Mouse (Mus musculus): ENCODE results near the gene Ctsh. TPM values are rescaled to one million over a fixed set of nuclear protein-coding genes. Genes with fewer than 3 reads are reported as not detected.
A peak's percentile ranks its signal among the peaks of the same experiment; 100 is the strongest.

The Ctsh gene
- polyA plus RNA-seq, 1 experiment from 2014 or later: 305 TPM

DNA sequence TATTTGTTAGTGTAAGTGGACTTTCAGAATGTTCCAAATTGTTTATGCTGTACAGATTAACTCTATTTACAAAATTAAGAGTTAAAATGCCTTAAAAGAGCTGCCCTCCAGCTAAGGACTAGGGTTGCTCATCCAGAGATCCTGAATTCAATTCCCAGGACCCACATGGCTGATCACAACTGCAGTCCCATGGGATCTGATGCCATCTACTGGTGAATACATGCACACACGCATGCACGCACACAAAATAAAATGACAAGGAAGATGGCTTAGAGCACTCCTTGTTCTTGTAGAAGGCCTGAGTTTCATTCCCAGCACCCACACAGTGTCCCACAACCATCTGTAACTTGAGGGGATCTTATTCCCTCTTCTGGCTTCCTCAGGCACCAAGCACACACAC, 46.8 kb downstream of the Ctsh start:
- no peaks in the 10 kb centered on the region for H3K27me3 ChIP-seq (ENCODE audit: insufficient read depth, low read length)
- no peaks in the 10 kb centered on the region for H3K9me3 ChIP-seq (replicated peaks; ENCODE audit: low read length)
- H3K36me3 ChIP-seq (ENCODE audit: insufficient read depth, low read length): peaks cover 39% of the 10 kb centered on the region
- 66% methylated on average over 2 of the region's 2 CpGs for WGBS
- no peak overlapping the region for H3K9ac ChIP-seq (ENCODE audit: low read depth, low read length)
- TF ChIP-seq CTCF (IDR thresholded peaks at IDR 0.05; ENCODE audit: low read depth): peak; percentile 64
- H3K4me1 ChIP-seq (replicated peaks; ENCODE audit: insufficient read depth, low read length): no peaks in the 10 kb centered on the region
- DNase-seq (ENCODE audit: low spot score) (peak; percentile 53), ATAC-seq (replicated peaks; ENCODE audit: low FRiP score, low read depth) (peak; percentile 57; the same call in 1 of the 2 replicates)
- no peak overlapping the region for H3K4me3 ChIP-seq (replicated peaks; ENCODE audit: low read depth, low read length)
- no peak overlapping the region for H3K4me2 ChIP-seq (ENCODE audit: low read length)
- no peak overlapping the region for H3K27ac ChIP-seq

DNA sequence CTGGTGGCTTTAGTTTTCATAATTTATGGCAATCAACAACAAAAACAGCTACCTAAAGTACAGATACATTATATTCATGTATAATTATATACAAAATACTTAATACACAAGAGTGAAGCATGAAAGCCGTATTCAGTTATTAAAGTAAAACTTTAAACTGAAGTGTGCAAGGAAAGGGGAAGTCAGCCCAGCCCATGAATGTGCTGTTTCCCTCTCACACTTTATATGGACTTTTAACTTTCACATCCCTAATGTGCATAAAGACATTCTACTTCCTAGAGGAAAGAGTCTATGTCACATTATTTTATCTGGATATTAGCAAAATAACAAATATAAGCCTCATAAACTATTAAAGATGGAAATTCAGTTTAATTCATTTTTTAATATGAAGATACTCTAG, 51.5 kb downstream of the Ctsh start:
- Histone ChIP-seq H3K4me2 (ENCODE audit: low read length) (no peak overlapping the region), H3K9me3 (replicated peaks; ENCODE audit: low read length) (no peaks in the 10 kb centered on the region), H3K4me3 (replicated peaks; ENCODE audit: low read depth, low read length) (no peak overlapping the region), H3K27me3 (ENCODE audit: insufficient read depth, low read length) (no peaks in the 10 kb centered on the region), H3K9ac (ENCODE audit: low read depth, low read length) (no peak overlapping the region), H3K27ac (no peak overlapping the region), H3K36me3 (ENCODE audit: insufficient read depth, low read length) (peaks cover 24% of the 10 kb centered on the region; the same call in 1 of the 2 replicates), H3K4me1 (replicated peaks; ENCODE audit: insufficient read depth, low read length) (0 out of 2 replicates have a peak, but pooled peaks cover 5% of the 10 kb centered on the region)
- no peak for DNase-seq (ENCODE audit: low spot score)
- no peak for ATAC-seq (replicated peaks; ENCODE audit: low FRiP score, low read depth)
- 90% methylated on average over 1 of the region's 1 CpGs for WGBS
- no peak for TF ChIP-seq CTCF (IDR thresholded peaks at IDR 0.05; ENCODE audit: low read depth)

DNA sequence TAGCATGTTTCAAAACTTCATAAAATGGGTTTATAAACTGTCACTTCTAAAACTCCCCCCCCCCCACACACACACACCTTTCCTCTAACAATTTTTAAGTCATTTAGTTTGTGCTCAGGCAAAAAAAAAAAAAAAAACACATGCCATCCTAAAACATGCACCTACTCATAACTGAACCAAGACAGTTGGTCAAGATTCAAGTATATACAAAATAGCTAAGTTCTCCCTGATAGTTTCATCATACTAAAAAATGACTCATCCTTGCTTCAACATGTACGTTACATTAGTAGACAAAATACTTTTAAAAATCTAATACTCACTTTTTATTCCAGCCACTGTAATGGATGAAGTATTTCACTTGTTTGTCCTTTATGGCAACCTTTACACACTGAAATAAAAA, 53.0 kb downstream of the Ctsh start:
- Histone ChIP-seq H3K9me3 (replicated peaks; ENCODE audit: low read length) (no peaks in the 10 kb centered on the region), H3K9ac (ENCODE audit: low read depth, low read length) (no peak overlapping the region), H3K27me3 (ENCODE audit: insufficient read depth, low read length) (no peaks in the 10 kb centered on the region), H3K27ac (no peak overlapping the region), H3K36me3 (ENCODE audit: insufficient read depth, low read length) (0 out of 2 replicates have a peak, but pooled peaks cover 14% of the 10 kb centered on the region), H3K4me2 (ENCODE audit: low read length) (no peak overlapping the region), H3K4me3 (replicated peaks; ENCODE audit: low read depth, low read length) (no peak overlapping the region), H3K4me1 (replicated peaks; ENCODE audit: insufficient read depth, low read length) (peaks cover 5% of the 10 kb centered on the region; the same call in 1 of the 2 replicates)
- WGBS: 91% methylated on average over 1 of the region's 1 CpGs
- ATAC-seq (replicated peaks; ENCODE audit: low FRiP score, low read depth) (no peak), DNase-seq (ENCODE audit: low spot score) (no peak)
- TF ChIP-seq CTCF (IDR thresholded peaks at IDR 0.05; ENCODE audit: low read depth): no peak

DNA sequence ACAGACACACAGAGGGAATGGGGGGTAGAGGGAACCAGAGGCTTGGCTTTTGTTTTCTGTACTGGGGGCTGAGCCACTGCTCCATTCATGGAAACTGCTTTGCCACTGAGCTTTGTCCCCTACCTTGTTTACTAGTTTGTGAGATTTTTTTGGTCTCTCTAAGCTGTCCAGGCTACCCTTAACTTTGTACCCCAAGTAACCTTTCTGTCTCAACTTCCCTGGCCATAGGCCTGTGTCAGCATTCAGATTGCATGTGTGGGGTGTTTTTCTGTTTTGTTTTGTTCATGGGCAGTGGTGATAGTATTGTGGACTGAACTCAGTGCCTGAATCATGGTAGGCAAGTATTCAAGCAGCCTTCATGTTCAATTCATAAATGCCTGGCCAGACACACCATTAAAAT, 54.3 kb downstream of the Ctsh start:
- H3K4me2 ChIP-seq (ENCODE audit: low read length): no peak overlapping the region
- 0 out of 2 replicates have a peak, but pooled peaks cover 14% of the 10 kb centered on the region for H3K36me3 ChIP-seq (ENCODE audit: insufficient read depth, low read length)
- no peak overlapping the region for H3K27ac ChIP-seq
- ATAC-seq (replicated peaks; ENCODE audit: low FRiP score, low read depth) (no peak), DNase-seq (ENCODE audit: low spot score) (no peak)
- no peaks in the 10 kb centered on the region for H3K9me3 ChIP-seq (replicated peaks; ENCODE audit: low read length)
- no peak overlapping the region for H3K9ac ChIP-seq (ENCODE audit: low read depth, low read length)
- no peak for TF ChIP-seq CTCF (IDR thresholded peaks at IDR 0.05; ENCODE audit: low read depth)
- no peaks in the 10 kb centered on the region for H3K27me3 ChIP-seq (ENCODE audit: insufficient read depth, low read length)
- peaks cover 12% of the 10 kb centered on the region; the same call in 1 of the 2 replicates for H3K4me1 ChIP-seq (replicated peaks; ENCODE audit: insufficient read depth, low read length)
- no peak overlapping the region for H3K4me3 ChIP-seq (replicated peaks; ENCODE audit: low read depth, low read length)

DNA sequence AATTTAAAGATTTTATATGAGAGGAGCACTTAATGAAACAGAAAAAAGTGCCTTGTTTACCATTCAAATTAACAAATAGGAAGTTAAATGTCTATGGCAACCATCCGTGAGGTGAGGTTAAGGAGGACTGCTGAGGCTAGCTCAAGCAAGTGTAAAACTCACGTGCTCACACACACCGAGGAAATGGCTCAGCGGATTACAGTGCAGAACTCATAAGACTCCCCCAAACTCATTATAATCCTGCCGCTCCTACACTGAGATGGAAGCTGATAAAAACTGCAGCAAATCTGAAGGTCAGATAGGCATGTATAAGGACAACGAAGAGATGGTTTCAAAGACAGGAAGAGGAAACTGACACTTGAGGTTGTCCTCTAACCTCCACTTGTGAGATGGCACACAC, 55.4 kb downstream of the Ctsh start:
- no peak overlapping the region for H3K9ac ChIP-seq (ENCODE audit: low read depth, low read length)
- no peaks in the 10 kb centered on the region for H3K9me3 ChIP-seq (replicated peaks; ENCODE audit: low read length)
- H3K27me3 ChIP-seq (ENCODE audit: insufficient read depth, low read length): no peaks in the 10 kb centered on the region
- WGBS: 41% methylated on average over 6 of the region's 6 CpGs
- DNase-seq (ENCODE audit: low spot score) (no peak), ATAC-seq (replicated peaks; ENCODE audit: low FRiP score, low read depth) (no peak)
- H3K27ac ChIP-seq: no peak overlapping the region
- 0 out of 2 replicates have a peak, but pooled peaks cover 14% of the 10 kb centered on the region for H3K36me3 ChIP-seq (ENCODE audit: insufficient read depth, low read length)
- H3K4me1 ChIP-seq (replicated peaks; ENCODE audit: insufficient read depth, low read length): peaks cover 12% of the 10 kb centered on the region; the same call in 1 of the 2 replicates
- no peak for TF ChIP-seq CTCF (IDR thresholded peaks at IDR 0.05; ENCODE audit: low read depth)
- H3K4me2 ChIP-seq (ENCODE audit: low read length): no peak overlapping the region
- H3K4me3 ChIP-seq (replicated peaks; ENCODE audit: low read depth, low read length): no peak overlapping the region

DNA sequence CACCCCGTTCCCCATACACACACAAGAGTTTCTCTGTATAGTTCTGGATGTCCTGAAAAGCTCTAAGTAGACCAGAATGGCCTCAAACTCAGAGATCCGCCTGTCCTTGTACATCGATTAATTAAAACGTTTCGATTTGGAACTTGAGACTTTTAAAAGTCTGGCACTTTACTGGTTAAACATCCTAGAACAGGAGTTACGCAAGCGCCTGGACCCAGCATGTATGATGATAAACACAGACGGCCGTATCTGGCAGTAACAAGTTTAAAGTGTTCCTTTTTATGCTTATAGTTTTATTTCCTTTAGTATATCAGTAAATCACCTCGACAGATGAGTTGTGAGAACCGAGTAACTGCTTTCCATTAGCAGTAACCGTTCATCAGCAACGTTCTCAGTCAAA, 59.2 kb downstream of the Ctsh start:
- Histone ChIP-seq H3K4me2 (ENCODE audit: low read length) (peak overlapping the region; percentile 83), H3K4me1 (replicated peaks; ENCODE audit: insufficient read depth, low read length) (peaks cover 12% of the 10 kb centered on the region; the same call in 1 of the 2 replicates), H3K27me3 (ENCODE audit: insufficient read depth, low read length) (no peaks in the 10 kb centered on the region), H3K9ac (ENCODE audit: low read depth, low read length) (peak overlapping the region; percentile 99), H3K4me3 (replicated peaks; ENCODE audit: low read depth, low read length) (peak overlapping the region; percentile 89), H3K36me3 (ENCODE audit: insufficient read depth, low read length) (0 out of 2 replicates have a peak, but pooled peaks cover 13% of the 10 kb centered on the region), H3K27ac (peak overlapping the region; percentile 99), H3K9me3 (replicated peaks; ENCODE audit: low read length) (no peaks in the 10 kb centered on the region)
- WGBS: 1% methylated on average over 13 of the region's 13 CpGs
- no peak for ATAC-seq (replicated peaks; ENCODE audit: low FRiP score, low read depth)
- DNase-seq (ENCODE audit: low spot score): peak; percentile 33
- TF ChIP-seq CTCF (IDR thresholded peaks at IDR 0.05; ENCODE audit: low read depth): no peak

All from kidney, postnatal 0 days (tissue).